In the genomic region with DNA sequence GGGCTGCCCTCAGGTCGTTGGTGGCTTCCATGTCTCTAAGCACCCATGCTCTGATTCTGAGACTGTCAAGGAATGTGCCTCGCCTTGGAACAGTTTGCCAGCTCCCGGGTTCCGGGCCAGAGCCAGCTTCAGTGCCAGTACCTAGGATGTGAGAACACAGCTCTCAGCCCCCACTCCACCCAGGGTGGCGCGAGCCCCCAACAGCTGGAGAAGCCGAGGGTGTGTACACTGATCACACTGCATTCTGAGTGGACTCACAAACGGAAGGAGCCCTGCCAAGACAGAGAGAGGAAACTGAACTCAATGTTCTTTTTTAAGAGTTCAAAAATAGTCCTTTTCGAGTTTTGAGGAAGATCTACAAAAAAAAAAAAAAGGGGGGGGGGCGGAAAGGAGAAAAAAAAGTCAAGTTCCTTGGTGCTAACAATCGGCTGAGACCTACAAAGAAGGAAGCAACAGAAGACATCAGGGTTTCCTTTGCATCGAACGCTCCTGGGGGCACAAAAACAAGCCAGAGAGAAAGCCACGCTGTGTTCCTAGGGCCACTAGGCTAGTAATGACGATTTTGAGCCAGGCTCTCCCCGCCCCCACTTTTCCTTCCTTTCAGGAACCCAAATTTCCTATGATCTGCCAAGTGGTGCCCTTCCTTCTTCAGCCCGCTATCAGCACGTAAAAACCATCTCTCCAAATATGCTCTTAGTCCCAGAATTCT, we compare ENCODE assay signal across 9 mouse cellular contexts. TPM values are rescaled to one million over a fixed set of nuclear protein-coding genes. Genes with fewer than 3 reads are reported as not detected.
DNase-seq lines count a peak whose midpoint lies in the region; ATAC-seq and TF ChIP-seq lines count a peak whose summit lies in the region.
"Had no signal": no experiment of that assay in that cellular context is flagged by ENCODE, and none has a peak within 500 bp of the region (broad histone marks: within the 10 kb centered on the region; RNA-seq: fewer than 3 reads in every experiment).

No protein-coding gene starts in this region.

- TF ChIP-seq EP300 in lung, postnatal 0 days (IDR thresholded peaks at IDR 0.05): no peak
- no peak for TF ChIP-seq EP300 in heart, postnatal 0 days (IDR thresholded peaks at IDR 0.05; ENCODE audit: low read depth)

- no peak overlapping the region for H3K4me2 ChIP-seq in lung, postnatal 0 days (replicated peaks; ENCODE audit: low read depth, low read length)
- no peak overlapping the region for H3K4me2 ChIP-seq in heart, postnatal 0 days (ENCODE audit: low read depth, low read length)
- H3K4me2 ChIP-seq: embryonic facial prominence, embryonic 15.5 days had no signal

- no peaks in the 10 kb centered on the region; the same call in 1 of the 2 replicates for H3K4me1 ChIP-seq in lung, postnatal 0 days (ENCODE audit: insufficient read depth, low read depth, low read length)
- 0 out of 2 replicates have a peak, but pooled peaks cover 3% of the 10 kb centered on the region for H3K4me1 ChIP-seq in lung, adult 2 months (ENCODE audit: control insufficient read depth, insufficient read depth, low read length)
- H3K4me1 ChIP-seq in heart, postnatal 0 days (ENCODE audit: control insufficient read depth, insufficient read depth): peaks cover 25% of the 10 kb centered on the region

- H3K4me3 ChIP-seq in lung, postnatal 0 days (ENCODE audit: low read depth, low read length): no peak overlapping the region
- H3K4me3 ChIP-seq in lung, adult 2 months (replicated peaks; ENCODE audit: extremely low read depth, low read depth, low read length): no peak overlapping the region
- H3K4me3 ChIP-seq in heart, postnatal 0 days (ENCODE audit: low read depth, low read length): no peak overlapping the region
- H3K4me3 ChIP-seq: embryonic facial prominence, embryonic 15.5 days had no signal

- H3K36me3 ChIP-seq in lung, postnatal 0 days (ENCODE audit: insufficient read depth, low read length): no peaks in the 10 kb centered on the region
- peaks cover 63% of the 10 kb centered on the region for H3K36me3 ChIP-seq in heart, postnatal 0 days (replicated peaks; ENCODE audit: control insufficient read depth, insufficient read depth, low read length)
- H3K36me3 ChIP-seq: embryonic facial prominence, embryonic 15.5 days had no signal

- H3K9me3 ChIP-seq in lung, postnatal 0 days (ENCODE audit: low read length): no peaks in the 10 kb centered on the region
- H3K9me3 ChIP-seq in heart, postnatal 0 days (replicated peaks; ENCODE audit: control insufficient read depth, low read length): no peaks in the 10 kb centered on the region
- H3K9me3 ChIP-seq: embryonic facial prominence, embryonic 15.5 days had no signal

- H3K9ac ChIP-seq in lung, postnatal 0 days (replicated peaks; ENCODE audit: low read depth): no peak overlapping the region
- no peak overlapping the region for H3K9ac ChIP-seq in heart, postnatal 0 days (replicated peaks; ENCODE audit: low read depth, low read length)
- H3K9ac ChIP-seq: embryonic facial prominence, embryonic 15.5 days had no signal

- 47% methylated on average over 17 of the region's 18 CpGs for WGBS in lung, postnatal 0 days
- 37% methylated on average over 18 of the region's 18 CpGs for WGBS in lung, adult 2 months
- 55% methylated on average over 17 of the region's 18 CpGs for WGBS in heart, postnatal 0 days

- ATAC-seq in lung, postnatal 0 days: peak; percentile 69
- ATAC-seq in heart, postnatal 0 days (ENCODE audit: insufficient read depth, low read depth): no peak

- no peaks in the 10 kb centered on the region for H3K27me3 ChIP-seq in lung, postnatal 0 days (replicated peaks; ENCODE audit: insufficient read depth, low read length)
- no peaks in the 10 kb centered on the region for H3K27me3 ChIP-seq in heart, postnatal 0 days (ENCODE audit: control insufficient read depth, insufficient read depth, low read length)
- H3K27me3 ChIP-seq: embryonic facial prominence, embryonic 15.5 days had no signal

- peak; percentile 36 for DNase-seq in lung, postnatal 0 days (ENCODE audit: low spot score)
- no peak for DNase-seq in lung, adult 2 months
- DNase-seq in frontal cortex, postnatal 36 days (ENCODE audit: low spot score in 2 of 2): peak; percentile 72 to 78
- DNase-seq in heart, postnatal 0 days (ENCODE audit: low spot score): no peak
- DNase-seq in right cerebral cortex, postnatal 14 days: peak; percentile 43
- DNase-seq in urinary bladder, postnatal 25 days (ENCODE audit: low spot score): no peak
- no peak for DNase-seq in cerebellum, adult 9-10 months
- no peak for DNase-seq in layer of hippocampus, postnatal 36 days

- H3K27ac ChIP-seq in lung, postnatal 0 days (ENCODE audit: low read length): peak overlapping the region; percentile 32; the same call in 1 of the 2 replicates
- peak overlapping the region; percentile 77 for H3K27ac ChIP-seq in heart, postnatal 0 days (ENCODE audit: low read depth)
- H3K27ac ChIP-seq: embryonic facial prominence, embryonic 15.5 days had no signal

- TF ChIP-seq POLR2A in lung, adult 2 months (IDR thresholded peaks at IDR 0.05; ENCODE audit: borderline replicate concordance, extremely low read depth, low read depth, low read length): no peak

- no peak for TF ChIP-seq CTCF in lung, postnatal 0 days (IDR thresholded peaks at IDR 0.05)
- no peak for TF ChIP-seq CTCF in lung, adult 2 months (IDR thresholded peaks at IDR 0.05; ENCODE audit: insufficient read depth, low read length)
- no peak for TF ChIP-seq CTCF in heart, postnatal 0 days (IDR thresholded peaks at IDR 0.05; ENCODE audit: low read depth)

RNA-seq across cellular contexts. Expression of gene Tmod1, which starts 48.1 kb away (rescaled TPM):
- polyA plus RNA-seq in lung, postnatal 0 days (2015; fragmentation: Nextera tagmentation; extraction: Ambion mirVana): 14.3 and 15.0 TPM in 2 replicates
- 17.1 and 22.3 TPM in 2 replicates for polyA plus RNA-seq in lung, adult 2 months (2012; rRNA removed)
- total RNA-seq in heart, postnatal 0 days (2014; rRNA removed; ENCODE audit: low replicate concordance): 127 and 163 TPM in 2 replicates
- 220 and 224 TPM in 2 replicates for polyA plus RNA-seq in heart, postnatal 0 days (2015; fragmentation: Nextera tagmentation; extraction: Ambion mirVana)
- total RNA-seq in layer of hippocampus, postnatal 36 days (2021): 10 to 100 TPM; 20.4 to 21.4 TPM

RNA-seq across cellular contexts. Expression of gene Ncbp1, which starts 51.5 kb away (rescaled TPM):
- polyA plus RNA-seq in lung, postnatal 0 days (2015; fragmentation: Nextera tagmentation; extraction: Ambion mirVana): 21.9 and 23.8 TPM in 2 replicates
- polyA plus RNA-seq in lung, adult 2 months (2012; rRNA removed): 11.6 and 19.3 TPM in 2 replicates
- total RNA-seq in heart, postnatal 0 days (2014; rRNA removed; ENCODE audit: low replicate concordance): 18.2 and 25.9 TPM in 2 replicates
- polyA plus RNA-seq in heart, postnatal 0 days (2015; fragmentation: Nextera tagmentation; extraction: Ambion mirVana): 24.1 and 25.7 TPM in 2 replicates
- total RNA-seq in layer of hippocampus, postnatal 36 days (2021): 10 to 100 TPM; 56.7 to 61.8 TPM

RNA-seq across cellular contexts. Expression of gene Tstd2, which starts 51.6 kb away (rescaled TPM):
- 16.8 and 19.3 TPM in 2 replicates for polyA plus RNA-seq in lung, postnatal 0 days (2015; fragmentation: Nextera tagmentation; extraction: Ambion mirVana)
- 11.0 and 13.2 TPM in 2 replicates for polyA plus RNA-seq in lung, adult 2 months (2012; rRNA removed)
- total RNA-seq in heart, postnatal 0 days (2014; rRNA removed; ENCODE audit: low replicate concordance): 16.4 and 17.8 TPM in 2 replicates
- 13.5 and 15.3 TPM in 2 replicates for polyA plus RNA-seq in heart, postnatal 0 days (2015; fragmentation: Nextera tagmentation; extraction: Ambion mirVana)
- total RNA-seq in layer of hippocampus, postnatal 36 days (2021): 10 to 100 TPM; 17.8 to 19.4 TPM

Comparison
In these comparisons a context has a peak if more than half of its experiments do, and no peak if none do; other contexts are left out.
1. DNase-seq: peak in lung, postnatal 0 days (single experiment), frontal cortex, postnatal 36 days (2 of 2) and right cerebral cortex, postnatal 14 days (single experiment); none in lung, adult 2 months (single experiment), heart, postnatal 0 days (single experiment), urinary bladder, postnatal 25 days (single experiment), cerebellum, adult 9-10 months (single experiment) and layer of hippocampus, postnatal 36 days (0 of 2).